Mouse (Mus musculus): ENCODE data around the gene Cep164. TPM values are rescaled to one million over a fixed set of nuclear protein-coding genes. Genes with fewer than 3 reads are reported as not detected.

Gene Cep164
- total RNA-seq, 2 experiments from 2014 or later: 13.6 TPM

DNA sequence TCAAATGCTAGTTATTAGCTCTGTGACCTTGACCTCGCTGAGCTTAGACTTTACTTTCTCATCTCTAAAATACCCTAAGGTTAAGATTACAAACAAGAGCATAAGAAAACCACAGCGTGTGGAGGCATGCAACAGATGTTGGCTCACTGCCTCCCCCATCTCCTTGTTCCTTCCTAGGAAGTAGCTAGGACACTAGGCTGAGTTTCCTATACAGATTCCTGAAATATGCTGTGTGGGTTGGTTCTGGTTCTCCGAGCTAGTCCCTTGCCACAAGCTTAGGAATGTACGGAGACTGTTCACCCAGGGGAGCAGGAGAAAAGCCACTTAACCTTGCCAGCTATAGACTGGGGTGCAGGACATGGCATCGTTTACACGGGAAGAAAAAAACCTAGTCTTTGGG, 62.3 kb downstream of the Cep164 start:
- no peak for DNase-seq (ENCODE audit: low spot score in 2 of 2)
- Histone ChIP-seq H3K27ac (no peak overlapping the region), H3K4me3 (no peak overlapping the region)
- TF ChIP-seq CTCF (conservative IDR thresholded peaks at IDR 0.05): no peak

DNA sequence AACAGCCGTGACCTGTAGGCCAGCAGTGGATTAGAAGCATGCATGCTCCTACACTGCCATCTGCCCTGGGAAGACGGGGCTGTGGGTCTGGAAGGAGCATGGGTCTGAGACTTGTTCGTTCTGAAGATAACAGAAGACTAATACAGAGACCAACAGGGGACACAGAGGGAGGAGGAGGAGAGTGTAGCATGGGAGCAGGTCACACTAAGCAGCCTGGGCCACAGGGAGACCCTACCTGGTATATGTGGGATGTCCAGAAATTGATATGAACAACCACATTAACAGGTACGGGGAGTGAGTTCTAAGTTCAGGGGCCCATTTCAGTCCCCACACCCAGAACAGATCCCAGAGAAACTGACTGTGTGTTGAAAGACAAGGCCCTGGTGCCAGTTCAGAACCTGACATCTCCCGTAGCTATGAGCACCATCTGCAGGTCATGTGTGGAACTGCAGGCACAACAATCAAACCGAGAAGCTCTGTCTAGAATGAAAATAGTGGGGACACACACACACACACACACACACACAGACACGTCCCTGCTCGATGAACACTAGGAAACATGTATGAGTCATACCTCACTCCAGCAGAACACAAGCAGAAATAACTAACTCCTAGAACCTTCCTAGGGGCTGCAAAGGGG, 73.9 kb downstream of the Cep164 start:
- Histone ChIP-seq H3K4me3 (no peak overlapping the region), H3K27ac (no peak overlapping the region)
- peak; percentile 86 for TF ChIP-seq CTCF (conservative IDR thresholded peaks at IDR 0.05)
- peak; percentile 87 to 90 for DNase-seq (ENCODE audit: low spot score in 2 of 2)

DNA sequence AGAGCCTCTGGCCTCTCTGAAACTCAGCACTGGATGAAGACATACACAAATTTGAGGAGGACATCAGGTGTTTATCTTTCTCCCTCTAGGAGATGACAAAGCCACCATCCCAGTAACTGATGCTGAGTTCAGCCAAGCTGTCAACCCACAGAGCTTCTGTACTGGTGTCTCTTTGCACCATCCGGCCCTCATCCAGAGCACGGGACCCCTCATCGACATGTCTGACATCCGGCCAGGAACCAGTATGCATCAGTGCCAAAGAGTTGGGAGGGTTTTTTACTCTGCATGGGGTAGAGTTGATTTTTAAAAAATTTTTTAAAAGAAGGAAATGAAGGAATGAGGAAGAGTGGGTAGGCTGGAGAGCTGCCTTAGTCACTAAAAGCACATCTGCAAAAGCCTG, 78.6 kb downstream of the Cep164 start:
- Histone ChIP-seq H3K4me3 (no peak overlapping the region), H3K27ac (peak overlapping the region; percentile 23; the same call in 1 of the 2 replicates)
- no peak for TF ChIP-seq CTCF (conservative IDR thresholded peaks at IDR 0.05)
- no peak for DNase-seq (ENCODE audit: low spot score in 2 of 2)

DNA sequence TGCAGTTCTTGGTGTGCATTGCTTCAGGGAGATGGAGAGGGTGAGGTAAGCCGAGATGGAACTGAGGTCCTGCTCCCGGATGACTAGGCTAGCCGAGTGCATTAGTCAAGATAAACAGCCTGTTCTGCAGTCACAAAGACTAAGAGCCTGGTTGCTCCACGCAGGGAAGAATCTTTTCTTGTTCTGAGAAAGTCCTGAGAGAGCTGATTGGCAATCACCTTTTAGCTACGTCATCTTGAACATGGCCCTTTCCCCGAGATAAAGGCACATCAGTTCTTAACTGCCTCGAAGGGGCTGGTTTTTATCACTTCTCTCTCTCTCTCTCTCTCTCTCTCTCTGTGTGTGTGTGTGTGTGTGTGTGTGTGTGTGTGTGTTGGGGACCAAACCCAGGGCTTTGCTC, 83.0 kb downstream of the Cep164 start:
- Histone ChIP-seq H3K4me3 (no peak overlapping the region), H3K27ac (peak overlapping the region; percentile 61)
- no peak for DNase-seq (ENCODE audit: low spot score in 2 of 2)
- no peak for TF ChIP-seq CTCF (conservative IDR thresholded peaks at IDR 0.05)

- peak; percentile 65 for TF ChIP-seq CTCF (conservative IDR thresholded peaks at IDR 0.05)
- H3K4me3 ChIP-seq: no peak overlapping the region
- DNase-seq (ENCODE audit: low spot score in 2 of 2): no peak
- H3K27ac ChIP-seq: peak overlapping the region; percentile 86
Measured at GRCm38 (mm10) chr9:45740584-45740980, 87.9 kb downstream of the Cep164 start.

DNA sequence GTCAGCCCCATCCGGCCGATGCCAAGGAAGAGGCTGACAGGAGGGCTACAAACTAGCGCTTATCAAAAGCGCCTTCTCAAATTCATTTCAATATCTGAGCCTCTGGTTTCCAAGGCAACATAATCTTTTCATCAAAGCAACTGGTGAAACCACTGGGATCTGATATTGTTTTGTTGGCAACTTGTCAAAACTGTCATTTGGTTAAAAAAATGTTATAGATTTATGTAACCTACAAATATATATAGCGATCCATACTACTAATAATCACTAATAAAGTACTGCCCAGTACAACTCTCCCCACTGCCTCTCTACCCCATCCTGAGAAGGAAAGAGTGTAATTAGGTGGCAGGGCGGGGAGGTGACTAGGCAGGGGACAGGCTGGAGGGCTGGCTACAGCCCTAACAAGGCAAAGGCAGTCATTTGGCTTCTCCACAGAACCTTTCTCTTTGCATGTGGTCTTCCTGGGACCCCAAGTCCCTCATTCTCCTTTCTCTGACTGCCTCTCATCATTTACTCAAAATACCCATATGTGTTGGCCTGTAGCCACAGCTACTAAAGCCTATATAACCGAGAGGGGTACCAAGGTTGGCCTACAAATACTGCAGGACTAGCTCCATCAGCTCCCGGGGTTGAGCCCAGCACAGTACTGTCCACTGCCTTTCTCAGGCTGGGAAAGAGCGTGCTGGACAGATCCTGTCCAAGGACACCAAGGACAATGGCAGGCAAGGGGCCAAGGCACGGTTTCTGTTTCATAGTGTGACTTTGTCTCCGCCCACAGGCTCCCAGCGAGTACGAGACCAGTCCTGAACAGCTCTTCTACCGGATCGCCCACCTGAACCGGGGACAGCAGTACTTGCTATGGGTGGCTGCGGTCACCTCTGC, 88.5 kb downstream of the Cep164 start:
- DNase-seq (ENCODE audit: low spot score in 2 of 2): peak in 1 of 2 experiments; percentile 25
- H3K4me3 ChIP-seq: no peak overlapping the region
- no peak for TF ChIP-seq CTCF (conservative IDR thresholded peaks at IDR 0.05)
- peak overlapping the region; percentile 86 for H3K27ac ChIP-seq

DNA sequence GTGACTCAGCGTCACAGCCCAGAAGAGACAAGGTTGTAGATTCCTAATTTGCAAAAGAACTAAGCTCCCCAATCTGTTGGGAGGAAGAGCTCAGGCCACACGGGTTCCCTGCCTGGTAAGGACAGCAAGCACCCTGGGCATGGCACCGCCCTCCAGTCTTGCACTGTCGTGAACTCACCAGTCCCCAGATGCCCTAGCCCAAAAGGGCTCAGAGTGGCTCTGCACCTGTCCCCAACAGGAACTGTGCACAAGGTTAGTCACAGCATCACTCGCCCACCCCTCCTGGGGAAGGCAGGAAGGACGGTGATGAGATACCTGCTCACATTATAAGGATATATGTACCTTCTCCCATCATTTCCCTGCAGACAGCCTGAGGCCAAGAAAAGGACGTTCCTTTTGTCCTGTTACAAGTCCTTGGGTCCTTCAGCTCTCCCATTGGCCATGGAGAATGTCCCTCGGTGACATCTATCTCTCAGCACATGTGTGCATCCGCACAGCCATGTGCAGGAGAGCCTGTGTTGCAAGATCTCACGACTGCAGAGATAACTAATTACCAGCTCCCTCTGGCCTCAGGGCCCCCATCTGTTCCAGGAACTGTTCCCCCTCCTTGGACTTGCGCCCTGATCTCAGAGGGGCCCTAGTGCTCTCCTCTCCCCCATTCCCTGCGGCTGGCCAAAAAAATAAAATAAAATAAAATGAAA, 89.3 kb downstream of the Cep164 start:
- Histone ChIP-seq H3K4me3 (no peak overlapping the region), H3K27ac (peak overlapping the region; percentile 86)
- no peak for TF ChIP-seq CTCF (conservative IDR thresholded peaks at IDR 0.05)
- DNase-seq (ENCODE audit: low spot score in 2 of 2): peak; percentile 31 to 45

DNA sequence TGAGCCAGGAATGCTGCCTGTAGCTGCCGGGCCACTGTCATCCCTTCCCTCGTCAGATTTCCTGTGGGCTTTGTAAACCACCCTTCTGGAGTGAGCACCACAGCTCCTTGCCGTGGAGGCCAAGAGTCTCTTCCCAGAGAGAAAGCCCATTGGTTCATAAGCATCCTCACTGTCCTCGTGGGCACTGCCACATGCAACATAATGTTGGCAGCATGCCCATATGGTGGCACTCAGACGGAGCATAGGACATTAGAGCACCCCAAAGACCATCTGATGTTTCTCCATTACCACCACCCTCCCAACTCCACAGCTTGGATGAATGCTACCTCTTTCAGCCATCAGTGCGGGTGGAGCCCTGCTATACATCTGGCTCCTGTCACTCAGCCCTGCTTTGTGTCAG, 95.2 kb downstream of the Cep164 start:
- Histone ChIP-seq H3K4me3 (no peak overlapping the region), H3K27ac (no peak overlapping the region; the same call in 1 of the 2 replicates)
- no peak for DNase-seq (ENCODE audit: low spot score in 2 of 2)
- no peak for TF ChIP-seq CTCF (conservative IDR thresholded peaks at IDR 0.05)

DNA sequence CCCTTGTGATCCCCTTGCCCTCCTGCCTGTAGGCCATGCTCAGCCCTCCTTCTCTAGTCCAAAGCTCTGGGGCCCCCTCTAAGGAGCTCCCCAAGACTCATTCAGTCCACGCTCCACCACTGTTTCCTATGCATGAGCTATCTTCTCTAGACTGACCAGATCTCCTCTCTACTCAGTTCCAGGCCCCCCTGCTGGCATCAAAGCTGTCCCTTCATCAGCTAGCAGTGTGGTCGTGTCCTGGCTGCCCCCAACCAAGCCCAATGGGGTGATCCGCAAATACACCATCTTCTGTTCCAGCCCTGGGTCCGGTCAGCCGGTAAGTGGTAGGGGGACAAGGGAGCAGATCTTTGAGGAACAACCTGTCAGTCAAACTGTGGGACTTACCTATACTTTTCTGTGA, 96.6 kb downstream of the Cep164 start:
- no peak for DNase-seq (ENCODE audit: low spot score in 2 of 2)
- Histone ChIP-seq H3K4me3 (no peak overlapping the region), H3K27ac (no peak overlapping the region)
- TF ChIP-seq CTCF (conservative IDR thresholded peaks at IDR 0.05): no peak

DNA sequence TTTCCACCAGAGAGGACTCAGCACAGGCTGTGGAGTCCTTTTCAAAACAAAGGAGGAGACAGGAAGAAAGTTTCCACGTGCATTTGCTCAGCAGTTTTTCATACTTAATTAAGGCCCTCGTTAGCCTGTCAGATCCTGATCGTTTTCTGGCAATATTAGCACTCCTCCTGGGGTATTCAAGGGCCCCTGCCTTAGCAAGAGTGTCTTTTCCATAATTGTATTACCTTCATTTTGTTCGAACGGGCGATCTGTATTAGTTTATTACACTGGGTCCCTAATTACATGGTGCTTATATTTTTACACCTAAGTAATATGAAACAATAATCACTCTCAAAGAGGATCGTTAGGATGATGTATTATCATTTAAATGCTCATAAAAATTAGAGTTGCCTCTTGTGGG, 108.5 kb downstream of the Cep164 start:
- Histone ChIP-seq H3K4me3 (no peak overlapping the region), H3K27ac (no peak overlapping the region)
- no peak for TF ChIP-seq CTCF (conservative IDR thresholded peaks at IDR 0.05)
- no peak for DNase-seq (ENCODE audit: low spot score in 2 of 2)

Other genes starting within 250 kb of the Cep164 start
- 10 to 100 TPM; 76.6 to 80.3 TPM for gene Bace1, start 9.9 kb upstream of the Cep164 start, total RNA-seq (2021)
- 10 to 100 TPM; 25.0 to 28.0 TPM for gene Pcsk7, start 77.8 kb upstream of the Cep164 start, total RNA-seq (2021)
- 10 to 100 TPM; 75.2 to 81.3 TPM for gene Rnf214, start 78.2 kb upstream of the Cep164 start, total RNA-seq (2021)
- 10 to 100 TPM in 1 of 2 experiments, 1 to 10 TPM in 1; 7.0 to 13.2 TPM for gene Tagln, start 107.4 kb upstream of the Cep164 start, total RNA-seq (2021)
- gene Sidt2, start 126.6 kb upstream of the Cep164 start, total RNA-seq (2021): 10 to 100 TPM; 78.3 to 80.8 TPM
- 100 to 1,000 TPM; 215 to 228 TPM for gene Pafah1b2, start 184.0 kb upstream of the Cep164 start, total RNA-seq (2021)
- 100 to 1,000 TPM; 133 to 141 TPM for gene Sik3, start 184.1 kb upstream of the Cep164 start, total RNA-seq (2021)